Mouse (Mus musculus): ENCODE data around the gene Cplx3.

DNA sequence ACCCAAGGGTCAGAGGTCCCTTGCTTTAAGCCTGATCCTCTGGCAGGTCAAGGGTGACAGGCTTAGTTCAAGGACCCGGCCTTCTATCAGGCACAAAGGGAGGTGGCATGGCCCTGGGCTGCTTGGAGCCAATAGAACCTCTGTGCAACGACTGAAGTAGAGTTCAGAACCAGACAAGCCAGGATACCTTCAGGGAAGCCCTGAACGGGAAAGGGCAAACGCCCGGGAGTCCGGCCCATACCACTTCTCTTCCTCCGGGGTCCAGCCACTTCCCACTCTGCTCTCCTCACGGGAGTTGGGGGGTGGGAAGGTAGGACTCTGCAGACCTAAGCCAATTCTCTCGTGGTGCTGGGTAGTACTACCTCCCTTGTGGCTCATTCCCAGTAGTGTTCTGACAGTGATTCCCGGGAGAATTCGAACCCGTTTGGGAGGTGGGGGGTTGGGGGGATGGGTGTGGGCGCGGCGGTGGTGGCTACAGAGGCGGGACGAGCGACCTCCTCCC is 38.4 kb upstream of the Cplx3 start:
- TF ChIP-seq POLR2A (IDR thresholded peaks at IDR 0.05; ENCODE audit: low read depth, low read length): peak; percentile 64; the same call in 1 of the 2 replicates
- TF ChIP-seq CTCF (IDR thresholded peaks at IDR 0.05; ENCODE audit: extremely low read depth, insufficient read length, insufficient replicate concordance, low read depth, low read length): no peak

All from small intestine, adult 2 months (tissue).